Mouse (Mus musculus): ENCODE data around the gene Cpz.

Gene Cpz

GRCm38 (mm10) chr5:35530442-35530841 lies 4.9 kb upstream of the Cpz start:
- peak; percentile 22 for DNase-seq (ENCODE audit: low spot score)

GRCm38 (mm10) chr5:35524381-35524780 lies 1.1 kb downstream of the Cpz start:
- no peak for DNase-seq (ENCODE audit: low spot score)

GRCm38 (mm10) chr5:35523735-35524134 lies 1.8 kb downstream of the Cpz start:
- DNase-seq (ENCODE audit: low spot score): peak; percentile 56

GRCm38 (mm10) chr5:35516781-35517180 lies 8.7 kb downstream of the Cpz start:
- DNase-seq (ENCODE audit: low spot score): no peak

- DNase-seq (ENCODE audit: low spot score): peak; percentile 53
Observed at GRCm38 (mm10) chr5:35510589-35510988, 14.9 kb downstream of the Cpz start.

- DNase-seq (ENCODE audit: low spot score): no peak
Observed at GRCm38 (mm10) chr5:35505016-35505415, 20.5 kb downstream of the Cpz start.

GRCm38 (mm10) chr5:35497344-35497743 lies 28.2 kb downstream of the Cpz start:
- DNase-seq (ENCODE audit: low spot score): no peak

- DNase-seq (ENCODE audit: low spot score): peak; percentile 73
Observed at GRCm38 (mm10) chr5:35495989-35496388, 29.5 kb downstream of the Cpz start.

GRCm38 (mm10) chr5:35494773-35495390 lies 30.6 kb downstream of the Cpz start:
- DNase-seq (ENCODE audit: low spot score): peak; percentile 32

- no peak for DNase-seq (ENCODE audit: low spot score)
Observed at GRCm38 (mm10) chr5:35493770-35494169, 31.7 kb downstream of the Cpz start.

GRCm38 (mm10) chr5:35479521-35479920 lies 46.0 kb downstream of the Cpz start:
- DNase-seq (ENCODE audit: low spot score): no peak

GRCm38 (mm10) chr5:35475236-35475635 lies 50.3 kb downstream of the Cpz start:
- DNase-seq (ENCODE audit: low spot score): no peak

- DNase-seq (ENCODE audit: low spot score): no peak
Observed at GRCm38 (mm10) chr5:35470885-35471528, 54.5 kb downstream of the Cpz start.

- no peak for DNase-seq (ENCODE audit: low spot score)
Observed at GRCm38 (mm10) chr5:35465966-35466635, 59.4 kb downstream of the Cpz start.

GRCm38 (mm10) chr5:35462081-35462480 lies 63.4 kb downstream of the Cpz start:
- no peak for DNase-seq (ENCODE audit: low spot score)

- no peak for DNase-seq (ENCODE audit: low spot score)
Observed at GRCm38 (mm10) chr5:35459760-35460159, 65.7 kb downstream of the Cpz start.

- no peak for DNase-seq (ENCODE audit: low spot score)
Observed at GRCm38 (mm10) chr5:35458267-35458666, 67.2 kb downstream of the Cpz start.

GRCm38 (mm10) chr5:35457364-35457763 lies 68.1 kb downstream of the Cpz start:
- no peak for DNase-seq (ENCODE audit: low spot score)

GRCm38 (mm10) chr5:35454187-35454800 lies 71.2 kb downstream of the Cpz start:
- DNase-seq (ENCODE audit: low spot score): no peak

Data from yolk sac, embryonic 10.5 days (tissue).